Mouse (Mus musculus) right cerebral cortex, postnatal 14 days (tissue): Measurements from ENCODE around the gene Nfyc.

Experiments
- DNase-seq: peaks from one replicate; pipeline ENCODE4 v3.0.0; 2022

Nfyc gene

GRCm38 (mm10) chr4:120712236-120712635 lies 119.1 kb downstream of the Nfyc start:
- no peak for DNase-seq
